Mouse (Mus musculus) left cerebral cortex, postnatal 10 days (tissue): ENCODE measurements at regions not wholly inside any gene's neighbourhood (a gene's known extent, or its start where the extent isn't known, plus 50 kb on each side); places are given as distances from the start of the nearest gene placed in this dataset.

ENCODE experiments used
- DNase-seq, 2 experiments: peaks; one replicate each; pipeline ENCODE4 v3.0.0; 2021 to 2022; ENCODE audit warnings: low spot score in 2 of 2, mixed read lengths in 1 of 2; ENCODE audit errors: extremely low spot score in 1 of 2
- intact Hi-C: fragments of 180-260 bp; cut with DNase I; formaldehyde crosslinking; loops from one replicate; pipeline ENCODE4 v1.15.1; 2025

- intact Hi-C loops: no loop called here
- DNase-seq: peak in 1 of 2 experiments; percentile 12
These were observed 67.1 kb upstream of the Mgat4c start for GRCm38 (mm10) chr10:101614230-101614629.
